Mouse (Mus musculus): ENCODE data around the gene Tas2r115. TPM values are rescaled to one million over a fixed set of nuclear protein-coding genes. Genes with fewer than 3 reads are reported as not detected.
"Not testable (repeated sequence)": the region's sequence is repeated elsewhere in the genome, so short reads cannot be mapped to it uniquely, and the experiment has no call there.

The Tas2r115 gene
- polyA plus RNA-seq (2015; fragmentation: Nextera tagmentation; extraction: Ambion mirVana) = not detected in 2 replicates

GRCm38 (mm10) chr6:132737935-132738334 is at the start of gene Tas2r115:
Gene Tas2r115, minus strand, starts transcription at chr6:132738035.
- Histone ChIP-seq H3K9me3 (no peaks in the 10 kb centered on the region), H3K4me1 (replicated peaks) (no peaks in the 10 kb centered on the region), H3K36me3 (no peaks in the 10 kb centered on the region), H3K27me3 (no peaks in the 10 kb centered on the region), H3K27ac (no peak within 1 kb of the TSS), H3K4me3 (no peak within 1 kb of the TSS), H3K4me2 (no peak within 1 kb of the TSS), H3K9ac (no peak within 1 kb of the TSS)
- 84% methylated on average over 2 of the region's 2 CpGs for WGBS
- ATAC-seq (ENCODE audit: low FRiP score) = no peak

- no peak for ATAC-seq (ENCODE audit: low FRiP score)
- Histone ChIP-seq H3K27me3 (no peaks in the 10 kb centered on the region), H3K36me3 (no peaks in the 10 kb centered on the region), H3K27ac (no peak within 1 kb of the TSS), H3K4me2 (no peak within 1 kb of the TSS), H3K4me3 (no peak within 1 kb of the TSS), H3K9ac (no peak within 1 kb of the TSS), H3K9me3 (no peaks in the 10 kb centered on the region), H3K4me1 (replicated peaks) (no peaks in the 10 kb centered on the region)
Observed at GRCm38 (mm10) chr6:132778062-132778461, 40.2 kb upstream of the Tas2r115 start, which contains the start of gene Tas2r136. Gene Tas2r136, minus strand, starts transcription at chr6:132778162.

- Histone ChIP-seq H3K9ac (no peak within 1 kb of the TSS), H3K4me2 (no peak within 1 kb of the TSS), H3K36me3 (no peaks in the 10 kb centered on the region), H3K27ac (no peak within 1 kb of the TSS), H3K4me1 (replicated peaks) (no peaks in the 10 kb centered on the region), H3K9me3 (no peaks in the 10 kb centered on the region), H3K4me3 (no peak within 1 kb of the TSS), H3K27me3 (no peaks in the 10 kb centered on the region)
- ATAC-seq (ENCODE audit: low FRiP score) = no peak
- WGBS = 90% methylated on average over 2 of the region's 2 CpGs
Observed at GRCm38 (mm10) chr6:132761831-132762230, 24.0 kb upstream of the Tas2r115 start, which contains the start of gene Tas2r102. Gene Tas2r102, plus strand, starts transcription at chr6:132762131.

GRCm38 (mm10) chr6:132754430-132754829 is 16.6 kb upstream of the Tas2r115 start, which contains the start of gene Tas2r124:
Gene Tas2r124, plus strand, starts transcription at chr6:132754730.
- no peaks in the 10 kb centered on the region for H3K27me3 ChIP-seq
- H3K9ac ChIP-seq = no peak within 1 kb of the TSS
- no peaks in the 10 kb centered on the region for H3K4me1 ChIP-seq (replicated peaks)
- 93% methylated on average over 1 of the region's 1 CpGs for WGBS
- no peaks in the 10 kb centered on the region for H3K9me3 ChIP-seq
- H3K36me3 ChIP-seq = no peaks in the 10 kb centered on the region
- no peak within 1 kb of the TSS for H3K4me3 ChIP-seq
- ATAC-seq (ENCODE audit: low FRiP score) = no peak
- no peak within 1 kb of the TSS for H3K4me2 ChIP-seq
- H3K27ac ChIP-seq = no peak within 1 kb of the TSS

GRCm38 (mm10) chr6:132750206-132750605 is 12.4 kb upstream of the Tas2r115 start:
- no peaks in the 10 kb centered on the region for H3K36me3 ChIP-seq
- no peak overlapping the region for H3K4me3 ChIP-seq
- H3K4me1 ChIP-seq (replicated peaks) = no peaks in the 10 kb centered on the region
- H3K27ac ChIP-seq = no peak overlapping the region
- WGBS = 93% methylated on average over 2 of the region's 2 CpGs
- no peak for ATAC-seq (ENCODE audit: low FRiP score)
- no peak overlapping the region for H3K9ac ChIP-seq
- no peaks in the 10 kb centered on the region for H3K27me3 ChIP-seq
- H3K4me2 ChIP-seq = no peak overlapping the region
- H3K9me3 ChIP-seq = no peaks in the 10 kb centered on the region

DNA sequence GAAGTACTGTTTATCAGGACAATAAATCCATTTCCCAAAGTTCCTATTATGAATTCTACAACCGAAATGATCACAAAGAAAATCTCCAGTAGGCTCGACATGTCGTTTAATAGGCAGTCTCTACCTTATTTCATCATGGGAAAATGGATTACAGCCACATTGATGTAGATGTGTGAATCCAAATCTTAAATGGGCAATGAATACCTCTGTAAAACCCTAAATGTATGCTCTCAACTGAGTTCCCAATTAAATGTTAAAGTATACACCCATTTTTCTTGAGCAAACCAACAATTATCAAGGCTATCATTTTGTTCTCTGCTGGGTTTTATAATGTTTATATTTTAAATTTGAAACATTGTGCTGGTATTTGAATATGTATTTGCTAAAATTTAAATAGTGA is 26.0 kb downstream of the Tas2r115 start, which contains the start of gene Tas2r122:
Tas2r122 (minus strand) TSS at position 101 of the 400 bp plus-strand sequence.
- Histone ChIP-seq H3K36me3 (no peaks in the 10 kb centered on the region), H3K4me1 (replicated peaks) (no peaks in the 10 kb centered on the region), H3K4me2 (no peak within 1 kb of the TSS), H3K9me3 (no peaks in the 10 kb centered on the region), H3K27ac (no peak within 1 kb of the TSS), H3K9ac (no peak within 1 kb of the TSS), H3K4me3 (no peak within 1 kb of the TSS), H3K27me3 (no peaks in the 10 kb centered on the region)
- ATAC-seq (ENCODE audit: low FRiP score) = no peak
- WGBS = 91% methylated on average over 3 of the region's 3 CpGs

- WGBS = 78% methylated on average over 1 of the region's 1 CpGs
Observed at GRCm38 (mm10) chr6:132700907-132701306, 36.9 kb downstream of the Tas2r115 start, which contains the start of gene Tas2r121. Gene Tas2r121, minus strand, starts transcription at chr6:132701007.

DNA sequence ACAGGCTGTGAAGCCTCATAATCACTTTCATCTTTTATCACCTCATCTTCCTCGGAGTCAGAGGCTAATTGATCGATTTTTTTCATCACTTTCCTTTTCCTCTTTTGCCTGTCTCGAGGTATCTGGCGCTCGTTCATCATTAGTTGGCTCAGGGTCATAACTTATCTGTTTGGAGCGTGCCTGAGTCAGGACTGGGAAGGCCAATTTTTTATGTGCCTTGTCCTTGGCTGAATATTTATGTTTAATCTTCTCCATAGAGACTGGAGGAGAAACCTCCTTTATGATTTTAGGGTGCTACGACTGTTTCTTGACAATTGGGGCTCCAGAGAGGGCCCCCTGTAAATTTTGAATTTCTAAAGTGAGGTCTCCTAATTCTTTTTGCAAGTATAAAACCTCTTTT is 46.2 kb downstream of the Tas2r115 start:
- H3K36me3 ChIP-seq; H3K27me3 ChIP-seq; H3K4me2 ChIP-seq; ATAC-seq (ENCODE audit: low FRiP score); H3K4me1 ChIP-seq (replicated peaks); H3K4me3 ChIP-seq; H3K9me3 ChIP-seq; H3K27ac ChIP-seq; H3K9ac ChIP-seq: not testable (repeated sequence)
- WGBS = 83% methylated on average over 7 of the region's 7 CpGs

More at GRCm38 (mm10) chr6:132700907-132701306, 36.9 kb downstream of the Tas2r115 start, which contains the start of gene Tas2r121:
- no peak within 1 kb of the TSS for H3K4me3 ChIP-seq
- no peak for ATAC-seq (ENCODE audit: low FRiP score)
- H3K36me3 ChIP-seq = no peaks in the 10 kb centered on the region
- H3K27me3 ChIP-seq = no peaks in the 10 kb centered on the region
- H3K9me3 ChIP-seq = no peaks in the 10 kb centered on the region
- no peak within 1 kb of the TSS for H3K4me2 ChIP-seq
- H3K4me1 ChIP-seq (replicated peaks) = no peaks in the 10 kb centered on the region
- H3K27ac ChIP-seq = no peak within 1 kb of the TSS
- no peak within 1 kb of the TSS for H3K9ac ChIP-seq

Other genes with a start within 250 kb of the Tas2r115 start
- not detected in 2 replicates for gene Prh1, start 168.2 kb downstream of the Tas2r115 start, polyA plus RNA-seq (2015; fragmentation: Nextera tagmentation; extraction: Ambion mirVana)
- gene Prp2, start 142.1 kb downstream of the Tas2r115 start, polyA plus RNA-seq (2015; fragmentation: Nextera tagmentation; extraction: Ambion mirVana) = not detected in 2 replicates
- gene A630073D07Rik, start 86.5 kb downstream of the Tas2r115 start, polyA plus RNA-seq (2015; fragmentation: Nextera tagmentation; extraction: Ambion mirVana) = not detected in 2 replicates
- gene Tas2r120, start 81.1 kb downstream of the Tas2r115 start, polyA plus RNA-seq (2015; fragmentation: Nextera tagmentation; extraction: Ambion mirVana) = not detected in 2 replicates
- not detected in 2 replicates for gene Tas2r121, start 37.0 kb downstream of the Tas2r115 start, polyA plus RNA-seq (2015; fragmentation: Nextera tagmentation; extraction: Ambion mirVana)
- gene Tas2r122, start 26.1 kb downstream of the Tas2r115 start, polyA plus RNA-seq (2015; fragmentation: Nextera tagmentation; extraction: Ambion mirVana) = not detected in 2 replicates
- not detected in 2 replicates for gene Tas2r124, start 16.7 kb upstream of the Tas2r115 start, polyA plus RNA-seq (2015; fragmentation: Nextera tagmentation; extraction: Ambion mirVana)
- gene Tas2r102, start 24.1 kb upstream of the Tas2r115 start, polyA plus RNA-seq (2015; fragmentation: Nextera tagmentation; extraction: Ambion mirVana) = not detected in 2 replicates
- gene Tas2r136, start 40.1 kb upstream of the Tas2r115 start, polyA plus RNA-seq (2015; fragmentation: Nextera tagmentation; extraction: Ambion mirVana) = not detected in 2 replicates
- not detected in 2 replicates for gene Tas2r117, start 64.8 kb upstream of the Tas2r115 start, polyA plus RNA-seq (2015; fragmentation: Nextera tagmentation; extraction: Ambion mirVana)
- not detected in 2 replicates for gene Tas2r123, start 109.1 kb upstream of the Tas2r115 start, polyA plus RNA-seq (2015; fragmentation: Nextera tagmentation; extraction: Ambion mirVana)
- not detected in 2 replicates for gene Tas2r116, start 117.4 kb upstream of the Tas2r115 start, polyA plus RNA-seq (2015; fragmentation: Nextera tagmentation; extraction: Ambion mirVana)
- gene Tas2r110, start 130.0 kb upstream of the Tas2r115 start, polyA plus RNA-seq (2015; fragmentation: Nextera tagmentation; extraction: Ambion mirVana) = not detected in 2 replicates
- not detected in 2 replicates for gene Tas2r113, start 155.0 kb upstream of the Tas2r115 start, polyA plus RNA-seq (2015; fragmentation: Nextera tagmentation; extraction: Ambion mirVana)
- not detected in 2 replicates for gene Tas2r125, start 171.6 kb upstream of the Tas2r115 start, polyA plus RNA-seq (2015; fragmentation: Nextera tagmentation; extraction: Ambion mirVana)
- gene Tas2r129, start 213.1 kb upstream of the Tas2r115 start, polyA plus RNA-seq (2015; fragmentation: Nextera tagmentation; extraction: Ambion mirVana) = not detected in 2 replicates
- not detected in 2 replicates for gene Tas2r131, start 219.9 kb upstream of the Tas2r115 start, polyA plus RNA-seq (2015; fragmentation: Nextera tagmentation; extraction: Ambion mirVana)
- gene Tas2r109, start 242.9 kb upstream of the Tas2r115 start, polyA plus RNA-seq (2015; fragmentation: Nextera tagmentation; extraction: Ambion mirVana) = not detected in 2 replicates

Measured in hindbrain, embryonic 13.5 days (tissue).